Mouse (Mus musculus): Measurements from ENCODE around the gene Zfp750. TPM values are rescaled to one million over a fixed set of nuclear protein-coding genes. Genes with fewer than 3 reads are reported as not detected.

Zfp750 gene
- polyA plus RNA-seq, 1 experiment from 2014 or later, result 0.26 TPM

- no peaks in the 10 kb centered on the region for H3K27me3 ChIP-seq (replicated peaks; ENCODE audit: control insufficient read depth, insufficient read depth, low read length)
- 77% methylated on average over 3 of the region's 3 CpGs for WGBS
- no peaks in the 10 kb centered on the region for H3K9me3 ChIP-seq (ENCODE audit: control insufficient read depth, low read length)
- no peak overlapping the region for H3K9ac ChIP-seq (ENCODE audit: low read depth, low read length)
- H3K27ac ChIP-seq (ENCODE audit: low read depth, low read length), result no peak overlapping the region
- DNase-seq (ENCODE audit: low spot score), result no peak
- H3K4me2 ChIP-seq, result no peak overlapping the region
- H3K4me1 ChIP-seq (replicated peaks; ENCODE audit: control insufficient read depth, insufficient read depth, low read length), result peaks cover 52% of the 10 kb centered on the region
- H3K36me3 ChIP-seq (ENCODE audit: control insufficient read depth, insufficient read depth, low read length), result peaks cover 2% of the 10 kb centered on the region; the same call in 1 of the 2 replicates
- no peak for ATAC-seq (replicated peaks; ENCODE audit: low FRiP score)
- no peak overlapping the region for H3K4me3 ChIP-seq (ENCODE audit: low read depth, low read length)
Measured at GRCm38 (mm10) chr11:121545398-121546034, 26.4 kb upstream of the Zfp750 start.

GRCm38 (mm10) chr11:121544755-121545397 is 25.7 kb upstream of the Zfp750 start:
- no peak overlapping the region for H3K4me3 ChIP-seq (ENCODE audit: low read depth, low read length)
- H3K4me1 ChIP-seq (replicated peaks; ENCODE audit: control insufficient read depth, insufficient read depth, low read length), result peaks cover 45% of the 10 kb centered on the region
- no peak overlapping the region for H3K9ac ChIP-seq (ENCODE audit: low read depth, low read length)
- H3K4me2 ChIP-seq, result no peak overlapping the region
- no peak for DNase-seq (ENCODE audit: low spot score)
- no peak for ATAC-seq (replicated peaks; ENCODE audit: low FRiP score)
- H3K27ac ChIP-seq (ENCODE audit: low read depth, low read length), result no peak overlapping the region
- peaks cover 2% of the 10 kb centered on the region; the same call in 1 of the 2 replicates for H3K36me3 ChIP-seq (ENCODE audit: control insufficient read depth, insufficient read depth, low read length)
- 64% methylated on average over 7 of the region's 7 CpGs for WGBS
- H3K27me3 ChIP-seq (replicated peaks; ENCODE audit: control insufficient read depth, insufficient read depth, low read length), result no peaks in the 10 kb centered on the region
- H3K9me3 ChIP-seq (ENCODE audit: control insufficient read depth, low read length), result no peaks in the 10 kb centered on the region

- no peak overlapping the region; the same call in 1 of the 2 replicates for H3K9ac ChIP-seq (ENCODE audit: low read depth, low read length)
- WGBS, result 87% methylated on average over 9 of the region's 9 CpGs
- no peaks in the 10 kb centered on the region for H3K9me3 ChIP-seq (ENCODE audit: control insufficient read depth, low read length)
- ATAC-seq (replicated peaks; ENCODE audit: low FRiP score) (no peak), DNase-seq (ENCODE audit: low spot score) (no peak)
- H3K4me2 ChIP-seq, result no peak overlapping the region
- H3K36me3 ChIP-seq (ENCODE audit: control insufficient read depth, insufficient read depth, low read length), result peaks cover 2% of the 10 kb centered on the region; the same call in 1 of the 2 replicates
- no peaks in the 10 kb centered on the region for H3K27me3 ChIP-seq (replicated peaks; ENCODE audit: control insufficient read depth, insufficient read depth, low read length)
- H3K4me1 ChIP-seq (replicated peaks; ENCODE audit: control insufficient read depth, insufficient read depth, low read length), result peaks cover 36% of the 10 kb centered on the region
- H3K4me3 ChIP-seq (ENCODE audit: low read depth, low read length), result no peak overlapping the region
- H3K27ac ChIP-seq (ENCODE audit: low read depth, low read length), result peak overlapping the region; percentile 6; the same call in 1 of the 2 replicates
Measured at GRCm38 (mm10) chr11:121543922-121544321, 24.8 kb upstream of the Zfp750 start.

- peaks cover 2% of the 10 kb centered on the region; the same call in 1 of the 2 replicates for H3K36me3 ChIP-seq (ENCODE audit: control insufficient read depth, insufficient read depth, low read length)
- ATAC-seq (replicated peaks; ENCODE audit: low FRiP score), result peak; percentile 86
- WGBS, result 77% methylated on average over 5 of the region's 5 CpGs
- peak overlapping the region; percentile 43; the same call in 1 of the 2 replicates for H3K9ac ChIP-seq (ENCODE audit: low read depth, low read length)
- H3K4me2 ChIP-seq, result peak overlapping the region; percentile 31; the same call in 1 of the 2 replicates
- no peak overlapping the region for H3K4me3 ChIP-seq (ENCODE audit: low read depth, low read length)
- peak overlapping the region; percentile 6; the same call in 1 of the 2 replicates for H3K27ac ChIP-seq (ENCODE audit: low read depth, low read length)
- H3K4me1 ChIP-seq (replicated peaks; ENCODE audit: control insufficient read depth, insufficient read depth, low read length), result peaks cover 34% of the 10 kb centered on the region
- no peak for DNase-seq (ENCODE audit: low spot score)
- no peaks in the 10 kb centered on the region for H3K9me3 ChIP-seq (ENCODE audit: control insufficient read depth, low read length)
- H3K27me3 ChIP-seq (replicated peaks; ENCODE audit: control insufficient read depth, insufficient read depth, low read length), result no peaks in the 10 kb centered on the region
Measured at GRCm38 (mm10) chr11:121543287-121543856, 24.2 kb upstream of the Zfp750 start.

- no peak overlapping the region for H3K27ac ChIP-seq (ENCODE audit: low read depth, low read length)
- H3K36me3 ChIP-seq (ENCODE audit: control insufficient read depth, insufficient read depth, low read length), result peaks cover 2% of the 10 kb centered on the region; the same call in 1 of the 2 replicates
- H3K9ac ChIP-seq (ENCODE audit: low read depth, low read length), result no peak overlapping the region
- no peak overlapping the region for H3K4me2 ChIP-seq
- no peaks in the 10 kb centered on the region for H3K27me3 ChIP-seq (replicated peaks; ENCODE audit: control insufficient read depth, insufficient read depth, low read length)
- WGBS, result 83% methylated on average over 4 of the region's 4 CpGs
- peaks cover 25% of the 10 kb centered on the region for H3K4me1 ChIP-seq (replicated peaks; ENCODE audit: control insufficient read depth, insufficient read depth, low read length)
- no peak for DNase-seq (ENCODE audit: low spot score)
- H3K9me3 ChIP-seq (ENCODE audit: control insufficient read depth, low read length), result no peaks in the 10 kb centered on the region
- no peak for ATAC-seq (replicated peaks; ENCODE audit: low FRiP score)
- H3K4me3 ChIP-seq (ENCODE audit: low read depth, low read length), result no peak overlapping the region
Measured at GRCm38 (mm10) chr11:121542471-121542870, 23.3 kb upstream of the Zfp750 start.

GRCm38 (mm10) chr11:121536528-121536927 is 17.4 kb upstream of the Zfp750 start:
- 33% methylated on average over 3 of the region's 3 CpGs for WGBS
- Histone ChIP-seq H3K36me3 (ENCODE audit: control insufficient read depth, insufficient read depth, low read length) (peaks cover 2% of the 10 kb centered on the region; the same call in 1 of the 2 replicates), H3K4me1 (replicated peaks; ENCODE audit: control insufficient read depth, insufficient read depth, low read length) (no peaks in the 10 kb centered on the region), H3K4me3 (ENCODE audit: low read depth, low read length) (no peak overlapping the region), H3K4me2 (no peak overlapping the region), H3K27me3 (replicated peaks; ENCODE audit: control insufficient read depth, insufficient read depth, low read length) (no peaks in the 10 kb centered on the region), H3K9ac (ENCODE audit: low read depth, low read length) (no peak overlapping the region), H3K27ac (ENCODE audit: low read depth, low read length) (no peak overlapping the region), H3K9me3 (ENCODE audit: control insufficient read depth, low read length) (no peaks in the 10 kb centered on the region)
- no peak for DNase-seq (ENCODE audit: low spot score)
- no peak for ATAC-seq (replicated peaks; ENCODE audit: low FRiP score)

GRCm38 (mm10) chr11:121529747-121530146 is 10.6 kb upstream of the Zfp750 start:
- no peak overlapping the region for H3K9ac ChIP-seq (ENCODE audit: low read depth, low read length)
- no peaks in the 10 kb centered on the region for H3K9me3 ChIP-seq (ENCODE audit: control insufficient read depth, low read length)
- H3K4me2 ChIP-seq, result no peak overlapping the region
- no peak overlapping the region for H3K4me3 ChIP-seq (ENCODE audit: low read depth, low read length)
- 69% methylated on average over 3 of the region's 3 CpGs for WGBS
- no peak overlapping the region for H3K27ac ChIP-seq (ENCODE audit: low read depth, low read length)
- H3K4me1 ChIP-seq (replicated peaks; ENCODE audit: control insufficient read depth, insufficient read depth, low read length), result peaks cover 4% of the 10 kb centered on the region; the same call in 1 of the 2 replicates
- no peak for DNase-seq (ENCODE audit: low spot score)
- no peaks in the 10 kb centered on the region for H3K36me3 ChIP-seq (ENCODE audit: control insufficient read depth, insufficient read depth, low read length)
- no peak for ATAC-seq (replicated peaks; ENCODE audit: low FRiP score)
- H3K27me3 ChIP-seq (replicated peaks; ENCODE audit: control insufficient read depth, insufficient read depth, low read length), result no peaks in the 10 kb centered on the region

- 84% methylated on average over 7 of the region's 7 CpGs for WGBS
- Histone ChIP-seq H3K9me3 (ENCODE audit: control insufficient read depth, low read length) (no peaks in the 10 kb centered on the region), H3K4me3 (ENCODE audit: low read depth, low read length) (no peak overlapping the region), H3K9ac (ENCODE audit: low read depth, low read length) (no peak overlapping the region), H3K27me3 (replicated peaks; ENCODE audit: control insufficient read depth, insufficient read depth, low read length) (no peaks in the 10 kb centered on the region), H3K27ac (ENCODE audit: low read depth, low read length) (no peak overlapping the region), H3K36me3 (ENCODE audit: control insufficient read depth, insufficient read depth, low read length) (no peaks in the 10 kb centered on the region), H3K4me2 (no peak overlapping the region), H3K4me1 (replicated peaks; ENCODE audit: control insufficient read depth, insufficient read depth, low read length) (no peaks in the 10 kb centered on the region)
- DNase-seq (ENCODE audit: low spot score), result no peak
- ATAC-seq (replicated peaks; ENCODE audit: low FRiP score), result no peak
Measured at GRCm38 (mm10) chr11:121524191-121524590, 5.1 kb upstream of the Zfp750 start.

All from liver, embryonic 11.5 days (tissue).